In the genomic region with DNA sequence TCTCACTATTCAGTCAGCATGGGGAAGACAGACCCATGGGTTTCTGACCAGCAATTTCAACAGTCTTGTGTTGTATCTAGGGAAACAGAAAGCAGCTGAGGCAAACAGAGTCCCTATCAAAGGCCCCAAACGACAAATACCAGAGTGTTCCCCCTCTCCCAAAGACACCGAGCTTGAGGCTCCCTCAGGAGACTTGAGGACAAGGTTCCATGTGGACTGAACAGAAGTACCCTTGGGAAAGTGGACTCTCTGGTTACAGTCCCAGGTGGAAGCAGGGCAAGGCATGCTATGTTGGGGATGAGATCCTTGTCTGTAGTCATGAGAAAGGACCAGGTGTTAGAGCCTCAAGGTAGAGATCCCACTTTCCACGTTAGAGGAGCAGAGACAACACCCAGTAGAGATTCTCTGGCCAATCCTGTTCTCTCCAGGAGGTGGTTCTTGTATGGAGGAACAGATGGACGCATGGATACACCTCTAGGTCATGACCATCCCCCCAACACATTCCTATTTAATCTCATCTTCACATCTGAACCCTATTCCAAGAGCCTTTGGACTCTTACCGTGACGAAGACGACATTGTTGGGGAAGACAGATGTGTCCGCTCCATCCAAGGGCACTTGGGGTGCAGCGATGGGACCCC, we compare ENCODE assay signal across 8 mouse cellular contexts. TPM values are rescaled to one million over a fixed set of nuclear protein-coding genes. Genes with fewer than 3 reads are reported as not detected.
A peak's percentile ranks its signal among the peaks of the same experiment; 100 is the strongest.
DNase-seq lines count a peak whose midpoint lies in the region; ATAC-seq and TF ChIP-seq lines count a peak whose summit lies in the region.

No protein-coding gene starts in this region.

- peak overlapping the region; percentile 92 for H3K4me3 ChIP-seq in left cerebral cortex, adult 2 months
- peak overlapping the region; percentile 2; the same call in 1 of the 2 replicates for H3K4me3 ChIP-seq in embryonic fibroblast, embryonic 13.5 days (ENCODE audit: insufficient read depth, low read length)
- H3K4me3 ChIP-seq in intestine, embryonic 16.5 days (ENCODE audit: low read length) = peak overlapping the region; percentile 89
- H3K4me3 ChIP-seq in neural tube, embryonic 13.5 days = peak overlapping the region; percentile 87
- H3K4me3 ChIP-seq in thymus, adult 2 months (ENCODE audit: control insufficient read depth, insufficient read depth, low read length) = no peak overlapping the region

- H3K9ac ChIP-seq in intestine, embryonic 16.5 days (ENCODE audit: low read depth, low read length) = peak overlapping the region; percentile 96
- H3K9ac ChIP-seq in neural tube, embryonic 13.5 days = peak overlapping the region; percentile 97

- no peak for DNase-seq in left cerebral cortex, adult 2 months (ENCODE audit: extremely low spot score in 1 of 2, low spot score in 2 of 2)
- DNase-seq in left cerebral cortex, adult 11 months (ENCODE audit: low spot score) = no peak
- no peak for DNase-seq in spleen, postnatal 10 days (ENCODE audit: low spot score in 2 of 2)
- no peak for DNase-seq in adrenal gland, postnatal 14 days
- DNase-seq in thymus, adult 2 months = no peak

- WGBS in intestine, embryonic 16.5 days = 54% methylated on average over 9 of the region's 9 CpGs
- 72% methylated on average over 9 of the region's 9 CpGs for WGBS in neural tube, embryonic 13.5 days
- 76% methylated on average over 9 of the region's 9 CpGs for WGBS in thymus, adult 2 months

- peaks cover 7% of the 10 kb centered on the region for H3K4me1 ChIP-seq in embryonic fibroblast, embryonic 13.5 days (ENCODE audit: control insufficient read depth, insufficient read depth, low read length)
- H3K4me1 ChIP-seq in intestine, embryonic 16.5 days (ENCODE audit: control insufficient read depth, insufficient read depth, low read length) = peaks cover 40% of the 10 kb centered on the region
- H3K4me1 ChIP-seq in neural tube, embryonic 13.5 days (replicated peaks) = peaks cover 65% of the 10 kb centered on the region
- H3K4me1 ChIP-seq in thymus, adult 2 months (replicated peaks; ENCODE audit: control insufficient read depth, insufficient read depth, low read length) = peaks cover 28% of the 10 kb centered on the region

- ATAC-seq in intestine, embryonic 16.5 days = no peak
- ATAC-seq in neural tube, embryonic 13.5 days (ENCODE audit: low read depth) = no peak

- H3K36me3 ChIP-seq in intestine, embryonic 16.5 days (ENCODE audit: control insufficient read depth, insufficient read depth, low read length) = peaks cover 22% of the 10 kb centered on the region
- peaks cover 50% of the 10 kb centered on the region for H3K36me3 ChIP-seq in neural tube, embryonic 13.5 days
- H3K36me3 ChIP-seq in thymus, adult 2 months (ENCODE audit: control insufficient read depth, insufficient read depth, low read length) = peaks cover 15% of the 10 kb centered on the region

- H3K9me3 ChIP-seq in intestine, embryonic 16.5 days (ENCODE audit: control insufficient read depth, low read length) = peaks cover 4% of the 10 kb centered on the region; the same call in 1 of the 2 replicates
- H3K9me3 ChIP-seq in neural tube, embryonic 13.5 days = no peaks in the 10 kb centered on the region

- no peak for TF ChIP-seq CTCF in left cerebral cortex, adult 2 months (IDR thresholded peaks at IDR 0.05)
- no peak for TF ChIP-seq CTCF in embryonic fibroblast, embryonic 13.5 days (IDR thresholded peaks at IDR 0.05; ENCODE audit: borderline replicate concordance, insufficient read depth, low read length)
- no peak for TF ChIP-seq CTCF in thymus, adult 2 months (IDR thresholded peaks at IDR 0.05; ENCODE audit: borderline replicate concordance, control insufficient read depth, extremely low read depth, insufficient read depth, low read length, poor library complexity)

- no peak for TF ChIP-seq POLR2A in embryonic fibroblast, embryonic 13.5 days (IDR thresholded peaks at IDR 0.05; ENCODE audit: low read depth, low read length)
- TF ChIP-seq POLR2A in thymus, adult 2 months (IDR thresholded peaks at IDR 0.05; ENCODE audit: control insufficient read depth, extremely low read depth, insufficient read depth, low read length, poor library complexity) = no peak

- H3K4me2 ChIP-seq in intestine, embryonic 16.5 days (ENCODE audit: low read depth, low read length) = peak overlapping the region; percentile 94
- peak overlapping the region; percentile 95 for H3K4me2 ChIP-seq in neural tube, embryonic 13.5 days

- intact Hi-C loops in left cerebral cortex, adult 2 months (cut with DNase I) = loop anchor here (10.0 kb wide), 1 partner anchor 331 kb away; the partner anchor contains the start of gene Zscan21

- H3K27me3 ChIP-seq in intestine, embryonic 16.5 days (replicated peaks; ENCODE audit: control insufficient read depth, insufficient read depth, low read length) = no peaks in the 10 kb centered on the region
- H3K27me3 ChIP-seq in neural tube, embryonic 13.5 days = peaks cover 3% of the 10 kb centered on the region; the same call in 1 of the 2 replicates
- no peaks in the 10 kb centered on the region for H3K27me3 ChIP-seq in thymus, adult 2 months (ENCODE audit: control insufficient read depth, insufficient read depth, low read length)

- H3K27ac ChIP-seq in left cerebral cortex, adult 2 months = no peak overlapping the region
- H3K27ac ChIP-seq in embryonic fibroblast, embryonic 13.5 days (ENCODE audit: insufficient read depth, low read length) = no peak overlapping the region
- no peak overlapping the region for H3K27ac ChIP-seq in intestine, embryonic 16.5 days (ENCODE audit: low read length)
- H3K27ac ChIP-seq in neural tube, embryonic 13.5 days (replicated peaks) = no peak overlapping the region
- H3K27ac ChIP-seq in thymus, adult 2 months (ENCODE audit: control insufficient read depth, insufficient read depth, low read length) = no peak overlapping the region

RNA-seq across cellular contexts. Expression of gene Mepce, which starts 3.4 kb away (rescaled TPM):
- 10 to 100 TPM; 40.1 to 45.2 TPM for total RNA-seq in left cerebral cortex, adult 2 months (2021)
- polyA plus RNA-seq in embryonic fibroblast, embryonic 13.5 days (2011; ENCODE audit: insufficient read length, low read depth, missing spikeins) = 27.7 and 34.8 TPM in 2 replicates
- polyA plus RNA-seq in intestine, embryonic 16.5 days (2015; fragmentation: Nextera tagmentation; extraction: Ambion mirVana) = 7.1 and 7.4 TPM in 2 replicates
- 9.9 and 12.3 TPM in 2 replicates for polyA plus RNA-seq in neural tube, embryonic 13.5 days (2015; fragmentation: Nextera tagmentation; extraction: Ambion mirVana)
- total RNA-seq in adrenal gland, postnatal 14 days (2021) = 41.5 and 46.7 TPM in 2 replicates
- polyA plus RNA-seq in thymus, adult 2 months (2012; rRNA removed) = 81.9 and 87.5 TPM in 2 replicates

RNA-seq across cellular contexts. Expression of gene Zcwpw1, which starts 3.6 kb away (rescaled TPM):
- 1 to 10 TPM; 5.7 to 8.2 TPM for total RNA-seq in left cerebral cortex, adult 2 months (2021)
- polyA plus RNA-seq in embryonic fibroblast, embryonic 13.5 days (2011; ENCODE audit: insufficient read length, low read depth, missing spikeins) = 3.5 and 7.1 TPM in 2 replicates
- 11.0 and 11.8 TPM in 2 replicates for polyA plus RNA-seq in intestine, embryonic 16.5 days (2015; fragmentation: Nextera tagmentation; extraction: Ambion mirVana)
- 10.4 and 12.4 TPM in 2 replicates for polyA plus RNA-seq in neural tube, embryonic 13.5 days (2015; fragmentation: Nextera tagmentation; extraction: Ambion mirVana)
- 5.6 and 5.7 TPM in 2 replicates for total RNA-seq in adrenal gland, postnatal 14 days (2021)
- polyA plus RNA-seq in thymus, adult 2 months (2012; rRNA removed) = 4.6 TPM in 2 replicates

RNA-seq across cellular contexts. Expression of gene Ppp1r35, which starts 5.4 kb away (rescaled TPM):
- total RNA-seq in left cerebral cortex, adult 2 months (2021) = 10 to 100 TPM; 22.8 to 25.6 TPM
- 11.5 and 14.6 TPM in 2 replicates for polyA plus RNA-seq in embryonic fibroblast, embryonic 13.5 days (2011; ENCODE audit: insufficient read length, low read depth, missing spikeins)
- polyA plus RNA-seq in intestine, embryonic 16.5 days (2015; fragmentation: Nextera tagmentation; extraction: Ambion mirVana) = 19.3 and 19.8 TPM in 2 replicates
- 38.1 and 39.7 TPM in 2 replicates for polyA plus RNA-seq in neural tube, embryonic 13.5 days (2015; fragmentation: Nextera tagmentation; extraction: Ambion mirVana)
- total RNA-seq in adrenal gland, postnatal 14 days (2021) = 20.4 and 21.9 TPM in 2 replicates
- polyA plus RNA-seq in thymus, adult 2 months (2012; rRNA removed) = 101 and 120 TPM in 2 replicates

RNA-seq across cellular contexts. Expression of gene Tsc22d4, which starts 38.5 kb away (rescaled TPM):
- 100 to 1,000 TPM; 150 to 156 TPM for total RNA-seq in left cerebral cortex, adult 2 months (2021)
- polyA plus RNA-seq in embryonic fibroblast, embryonic 13.5 days (2011; ENCODE audit: insufficient read length, low read depth, missing spikeins) = 66.6 and 71.5 TPM in 2 replicates
- polyA plus RNA-seq in intestine, embryonic 16.5 days (2015; fragmentation: Nextera tagmentation; extraction: Ambion mirVana) = 116 and 122 TPM in 2 replicates
- 76.8 and 86.9 TPM in 2 replicates for polyA plus RNA-seq in neural tube, embryonic 13.5 days (2015; fragmentation: Nextera tagmentation; extraction: Ambion mirVana)
- 74.9 and 87.3 TPM in 2 replicates for total RNA-seq in adrenal gland, postnatal 14 days (2021)
- polyA plus RNA-seq in thymus, adult 2 months (2012; rRNA removed) = 670 and 672 TPM in 2 replicates

RNA-seq across cellular contexts. Expression of gene Nyap1, which starts 42.6 kb away (rescaled TPM):
- 10 to 100 TPM; 76.3 to 81.7 TPM for total RNA-seq in left cerebral cortex, adult 2 months (2021)
- 5.7 and 7.0 TPM in 2 replicates for polyA plus RNA-seq in embryonic fibroblast, embryonic 13.5 days (2011; ENCODE audit: insufficient read length, low read depth, missing spikeins)
- 2.2 and 2.3 TPM in 2 replicates for polyA plus RNA-seq in intestine, embryonic 16.5 days (2015; fragmentation: Nextera tagmentation; extraction: Ambion mirVana)
- 23.4 and 25.4 TPM in 2 replicates for polyA plus RNA-seq in neural tube, embryonic 13.5 days (2015; fragmentation: Nextera tagmentation; extraction: Ambion mirVana)
- 3.6 and 5.9 TPM in 2 replicates for total RNA-seq in adrenal gland, postnatal 14 days (2021)
- 97.2 and 110 TPM in 2 replicates for polyA plus RNA-seq in thymus, adult 2 months (2012; rRNA removed)
